Mouse (Mus musculus): ENCODE results near the gene Gm5737. TPM values are rescaled to one million over a fixed set of nuclear protein-coding genes. Genes with fewer than 3 reads are reported as not detected.

The Gm5737 gene
- total RNA-seq, 2 experiments from 2014 or later, result 0.31 TPM; not detected in 1

GRCm38 (mm10) chr7:120875540-120876388 lies 63.6 kb downstream of the Gm5737 start:
- no peak for DNase-seq

- DNase-seq, result no peak
These were observed 66.1 kb downstream of the Gm5737 start for GRCm38 (mm10) chr7:120878271-120878670.

GRCm38 (mm10) chr7:120879972-120880371 lies 67.8 kb downstream of the Gm5737 start:
- no peak for DNase-seq

- no peak for DNase-seq
These were observed 68.6 kb downstream of the Gm5737 start for GRCm38 (mm10) chr7:120880770-120881169.

Other genes with a start within 250 kb of the Gm5737 start
- gene Uqcrc2, start 177.2 kb upstream of the Gm5737 start, total RNA-seq (2021), result 100 to 1,000 TPM; 400 to 498 TPM
- gene Pdzd9, start 142.0 kb upstream of the Gm5737 start, total RNA-seq (2021), result not detected
- gene Mosmo, start 134.7 kb upstream of the Gm5737 start, total RNA-seq (2021), result 10 to 100 TPM; 19.6 to 20.9 TPM
- gene Vwa3a, start 73.0 kb upstream of the Gm5737 start, total RNA-seq (2021), result under 1 TPM; 0.47 to 0.79 TPM
- gene Eef2k, start 30.5 kb downstream of the Gm5737 start, total RNA-seq (2021), result 10 to 100 TPM; 56.3 to 60.9 TPM
- gene Polr3e, start 105.4 kb downstream of the Gm5737 start, total RNA-seq (2021), result 10 to 100 TPM; 14.0 to 15.9 TPM
- gene Cdr2, start 169.9 kb downstream of the Gm5737 start, total RNA-seq (2021), result 10 to 100 TPM in 1 of 2 experiments, 1 to 10 TPM in 1; 6.9 to 10.9 TPM
- not detected for gene Mfsd13b, start 170.1 kb downstream of the Gm5737 start, total RNA-seq (2021)
- 10 to 100 TPM; 41.8 to 48.8 TPM for gene Mettl9, start 222.1 kb downstream of the Gm5737 start, total RNA-seq (2021)